Mouse (Mus musculus) neural tube, embryonic 15.5 days (tissue): ENCODE results near the gene Hbb-y. TPM values are rescaled to one million over a fixed set of nuclear protein-coding genes. Genes with fewer than 3 reads are reported as not detected.
"Not testable (repeated sequence)": the region's sequence is repeated elsewhere in the genome, so short reads cannot be mapped to it uniquely, and the experiment has no call there.

Experiments used
- ATAC-seq: fragments of 200-750 bp; cut with Nextera tagmentation; 2 replicates; pipeline ENCODE4 v1.8.0; 2017; ENCODE audit warnings: mild to moderate bottlenecking, moderate TSS enrichment, moderate library complexity; ENCODE audit not compliant: low FRiP score
- H3K27ac ChIP-seq: fragments of 300-500 bp; sonication (generic); replicated peaks from 2 replicates; pipeline ENCODE4 v1.5.1; 2015; ENCODE audit warnings: mild to moderate bottlenecking, inconsistent platforms
- H3K27me3 ChIP-seq: fragments of 300-500 bp; sonication (generic); replicated peaks from 2 replicates; pipeline ENCODE4 v1.6.1; 2015; ENCODE audit warnings: inconsistent platforms
- H3K36me3 ChIP-seq: fragments of 300-500 bp; sonication (generic); 2 replicates; pipeline ENCODE4 v1.6.1; 2015; ENCODE audit warnings: inconsistent platforms
- H3K4me1 ChIP-seq: fragments of 300-500 bp; sonication (generic); 2 replicates; pipeline ENCODE4 v1.6.1; 2015; ENCODE audit warnings: inconsistent platforms
- H3K4me2 ChIP-seq: fragments of 300-500 bp; sonication (generic); 2 replicates; pipeline ENCODE4 v1.6.1; 2015; ENCODE audit warnings: inconsistent platforms, mild to moderate bottlenecking, moderate library complexity
- H3K4me3 ChIP-seq: fragments of 300-500 bp; sonication (generic); replicated peaks from 2 replicates; pipeline ENCODE4 v1.5.1; 2015; ENCODE audit warnings: mild to moderate bottlenecking, inconsistent platforms
- H3K9ac ChIP-seq: fragments of 300-500 bp; sonication (generic); replicated peaks from 2 replicates; pipeline ENCODE4 v1.6.1; 2015; ENCODE audit warnings: mild to moderate bottlenecking, inconsistent platforms
- H3K9me3 ChIP-seq: fragments of 300-500 bp; sonication (generic); replicated peaks from 2 replicates; pipeline ENCODE4 v1.6.1; 2016; ENCODE audit warnings: inconsistent platforms
- WGBS: fragments of 180-500 bp; shearing (Covaris S2); methylation state at CpG from one replicate; pipeline ENCODE4 v1.1.7; 2015; ENCODE audit warnings: mixed read lengths; 5-methylcytosine and 5-hydroxymethylcytosine counted together
- polyA plus RNA-seq: library from polyadenylated mRNA; unstranded; fragments of >200 nt; fragmentation: Nextera tagmentation; extraction: Ambion mirVana; gene quantifications from 2 replicates; pipeline ENCODE4 v1.2.1, GENCODE M21; 2015

Hbb-y gene
- polyA plus RNA-seq, 1 experiment from 2014 or later: 250 TPM

GRCm38 (mm10) chr7:103812174-103812573, 40.8 kb downstream of the Hbb-y start:
- Histone ChIP-seq H3K9ac (no peak overlapping the region), H3K9me3 (no peaks in the 10 kb centered on the region), H3K4me3 (no peak overlapping the region), H3K36me3 (no peaks in the 10 kb centered on the region), H3K4me1 (no peaks in the 10 kb centered on the region), H3K27ac (no peak overlapping the region), H3K27me3 (no peaks in the 10 kb centered on the region), H3K4me2 (no peak overlapping the region)
- 84% methylated on average over 1 of the region's 1 CpGs for WGBS
- ATAC-seq: no peak

DNA sequence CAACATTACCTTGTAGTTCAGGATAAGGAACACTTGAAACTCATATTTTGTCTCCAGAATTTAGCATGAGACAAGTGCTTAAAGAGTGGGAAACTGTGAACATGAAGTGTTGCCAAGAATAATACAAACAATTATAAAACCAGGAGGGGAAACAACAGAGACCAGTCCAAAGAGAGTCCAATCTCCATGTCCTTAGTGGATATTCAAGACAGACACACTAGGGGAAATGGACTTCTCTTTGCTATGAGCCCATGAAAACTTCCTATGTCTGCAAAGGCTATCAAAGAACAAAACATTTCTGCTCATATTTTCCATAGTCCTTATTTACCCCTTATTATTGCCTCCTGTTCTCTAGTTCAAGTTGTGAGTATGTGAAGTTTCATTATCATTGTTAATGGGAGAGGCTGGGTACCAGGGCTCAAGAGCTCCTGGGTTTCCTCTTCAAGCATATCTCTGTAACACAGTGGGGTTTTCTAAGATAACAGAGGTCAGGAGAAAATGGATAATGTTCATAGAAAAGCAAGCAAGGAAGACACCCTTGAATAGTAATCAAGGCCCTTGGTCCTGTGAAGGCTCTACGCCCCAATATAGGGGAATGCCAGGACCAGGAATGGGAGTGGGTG, 41.7 kb downstream of the Hbb-y start:
- H3K4me2 ChIP-seq: no peak overlapping the region
- H3K4me1 ChIP-seq: no peaks in the 10 kb centered on the region
- WGBS: 89% methylated on average over 1 of the region's 1 CpGs
- no peaks in the 10 kb centered on the region for H3K27me3 ChIP-seq
- H3K36me3 ChIP-seq: no peaks in the 10 kb centered on the region
- ATAC-seq: no peak
- H3K9ac ChIP-seq: no peak overlapping the region
- H3K27ac ChIP-seq: no peak overlapping the region
- H3K9me3 ChIP-seq: no peaks in the 10 kb centered on the region
- no peak overlapping the region for H3K4me3 ChIP-seq

DNA sequence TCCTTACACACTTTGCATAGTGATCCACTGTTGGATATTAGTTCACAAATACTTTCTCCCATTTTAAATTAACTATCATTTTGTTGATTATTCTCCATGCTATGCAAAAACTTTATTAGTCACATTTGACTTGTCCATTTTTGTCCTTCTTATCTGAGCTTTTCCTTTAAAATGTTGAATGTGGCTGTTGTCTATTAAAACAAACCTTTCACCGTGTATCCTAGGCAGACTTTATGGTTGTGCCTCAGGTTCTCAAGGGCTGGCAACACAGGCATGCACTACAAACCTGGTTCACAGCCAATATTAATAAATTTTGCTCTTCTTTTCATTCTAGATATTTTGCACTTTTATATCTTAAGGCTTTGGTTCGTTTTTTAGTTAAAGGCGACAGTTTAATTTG, 42.3 kb downstream of the Hbb-y start:
- no peak overlapping the region for H3K4me3 ChIP-seq
- H3K9ac ChIP-seq: no peak overlapping the region
- H3K4me2 ChIP-seq: no peak overlapping the region
- H3K4me1 ChIP-seq: no peaks in the 10 kb centered on the region
- H3K36me3 ChIP-seq: no peaks in the 10 kb centered on the region
- 86% methylated on average over 3 of the region's 3 CpGs for WGBS
- ATAC-seq: no peak
- H3K9me3 ChIP-seq: no peaks in the 10 kb centered on the region
- H3K27ac ChIP-seq: no peak overlapping the region
- no peaks in the 10 kb centered on the region for H3K27me3 ChIP-seq

- H3K27ac ChIP-seq: no peak overlapping the region
- H3K9me3 ChIP-seq: no peaks in the 10 kb centered on the region
- no peak overlapping the region for H3K9ac ChIP-seq
- 81% methylated on average over 1 of the region's 1 CpGs for WGBS
- no peak overlapping the region for H3K4me2 ChIP-seq
- no peaks in the 10 kb centered on the region for H3K36me3 ChIP-seq
- no peak for ATAC-seq
- no peak overlapping the region for H3K4me3 ChIP-seq
- H3K4me1 ChIP-seq: no peaks in the 10 kb centered on the region
- no peaks in the 10 kb centered on the region for H3K27me3 ChIP-seq
Measured at GRCm38 (mm10) chr7:103810296-103810695, 42.7 kb downstream of the Hbb-y start.

DNA sequence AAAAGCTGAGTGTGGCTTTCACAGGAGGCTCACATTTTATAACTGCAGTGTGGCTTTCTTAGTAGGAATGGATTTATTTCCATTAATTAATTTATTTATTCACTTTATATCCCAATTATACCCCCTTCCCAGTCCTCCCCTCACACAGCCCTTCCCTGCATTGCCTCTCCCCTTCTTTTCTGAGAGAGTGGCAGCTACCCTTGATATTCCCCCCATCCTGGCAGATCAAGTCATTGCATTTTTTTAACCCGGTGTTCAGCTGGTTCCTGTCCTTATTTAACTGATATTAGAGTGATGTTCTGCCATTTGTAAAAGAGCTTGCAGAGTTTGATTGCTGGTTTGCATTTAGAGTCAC, 43.2 kb downstream of the Hbb-y start:
- Histone ChIP-seq H3K4me2 (no peak overlapping the region), H3K27ac (no peak overlapping the region), H3K9ac (no peak overlapping the region), H3K9me3 (no peaks in the 10 kb centered on the region), H3K4me3 (no peak overlapping the region), H3K4me1 (no peaks in the 10 kb centered on the region), H3K27me3 (no peaks in the 10 kb centered on the region), H3K36me3 (no peaks in the 10 kb centered on the region)
- no peak for ATAC-seq
- 76% methylated on average over 1 of the region's 1 CpGs for WGBS

DNA sequence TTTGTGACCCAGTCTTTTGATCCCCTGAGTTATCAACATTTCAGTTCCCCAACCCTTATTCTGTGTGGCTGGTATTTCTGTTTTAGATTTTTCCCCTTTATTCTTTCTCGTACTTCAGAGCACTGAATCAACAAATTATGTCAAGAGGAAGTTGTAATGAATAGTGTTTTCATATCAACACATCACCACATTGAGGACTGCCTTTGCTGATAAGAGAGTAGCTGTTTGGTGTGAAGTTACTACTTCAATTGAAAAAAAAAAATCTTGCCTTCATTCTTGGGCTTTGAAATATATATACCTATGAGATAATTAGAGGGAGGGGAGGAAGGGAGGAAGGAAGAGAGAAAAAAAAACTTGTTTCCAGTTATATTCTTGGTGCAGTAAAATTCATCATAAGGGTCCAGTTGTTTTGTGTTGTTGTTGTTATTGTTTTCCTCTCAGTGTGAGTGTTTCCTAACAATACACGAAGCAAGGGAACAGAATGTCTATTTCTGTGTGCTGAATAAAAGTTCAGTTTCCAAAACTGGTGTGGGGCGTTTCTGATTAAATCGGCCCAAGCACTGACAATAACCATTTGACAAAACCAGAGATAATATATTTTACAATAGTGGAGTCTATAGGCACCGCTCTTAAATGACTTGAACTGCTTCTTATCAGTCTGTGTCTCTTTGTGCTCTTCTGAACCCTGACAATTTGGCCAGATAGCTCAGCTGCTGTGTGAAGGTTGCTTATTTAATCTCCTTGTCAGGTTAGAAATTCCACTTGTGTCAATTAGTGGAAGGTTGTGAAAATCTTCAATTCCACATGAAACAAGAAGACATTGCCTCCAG, 43.8 kb downstream of the Hbb-y start:
- no peak for ATAC-seq
- Histone ChIP-seq H3K27me3 (no peaks in the 10 kb centered on the region), H3K4me3 (no peak overlapping the region), H3K9ac (no peak overlapping the region), H3K27ac (no peak overlapping the region), H3K36me3 (no peaks in the 10 kb centered on the region), H3K4me2 (no peak overlapping the region), H3K9me3 (no peaks in the 10 kb centered on the region), H3K4me1 (no peaks in the 10 kb centered on the region)
- 72% methylated on average over 5 of the region's 5 CpGs for WGBS

DNA sequence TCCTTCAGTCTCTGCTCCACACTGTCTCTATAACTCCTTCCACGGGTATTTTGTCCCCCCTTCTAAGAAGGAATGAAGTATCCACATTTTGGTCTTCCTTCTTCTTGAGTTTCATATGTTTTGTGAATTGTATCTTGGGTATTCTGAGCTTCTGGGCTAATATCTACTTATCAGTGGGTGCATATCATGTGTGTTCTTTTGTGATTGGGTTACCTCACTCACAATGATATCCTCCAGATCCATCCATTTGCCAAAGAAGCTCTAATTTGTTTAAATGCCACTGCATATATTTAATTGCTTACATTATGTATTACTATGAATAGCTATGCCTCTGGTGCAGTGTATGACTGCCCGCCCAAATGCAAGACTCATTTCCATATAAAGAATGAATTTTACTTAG, 44.9 kb downstream of the Hbb-y start:
- WGBS: 86% methylated on average over 2 of the region's 2 CpGs
- not testable (repeated sequence) for H3K36me3 ChIP-seq, H3K9ac ChIP-seq, H3K4me1 ChIP-seq, H3K4me3 ChIP-seq, H3K9me3 ChIP-seq, H3K4me2 ChIP-seq, H3K27me3 ChIP-seq, ATAC-seq, H3K27ac ChIP-seq

GRCm38 (mm10) chr7:103806856-103807255, 46.2 kb downstream of the Hbb-y start:
- WGBS: 75% methylated on average over 1 of the region's 1 CpGs
- no peaks in the 10 kb centered on the region for H3K9me3 ChIP-seq
- H3K4me2 ChIP-seq: no peak overlapping the region
- no peaks in the 10 kb centered on the region for H3K27me3 ChIP-seq
- H3K4me3 ChIP-seq: no peak overlapping the region
- H3K36me3 ChIP-seq: no peaks in the 10 kb centered on the region
- no peaks in the 10 kb centered on the region for H3K4me1 ChIP-seq
- H3K9ac ChIP-seq: no peak overlapping the region
- no peak for ATAC-seq
- no peak overlapping the region for H3K27ac ChIP-seq

Other genes with a start within 250 kb of the Hbb-y start
- not detected in 2 replicates for gene Olfr620, start 240.7 kb downstream of the Hbb-y start, polyA plus RNA-seq
- not detected in 2 replicates for gene Olfr622, start 210.5 kb downstream of the Hbb-y start, polyA plus RNA-seq
- gene Olfr623, start 189.5 kb downstream of the Hbb-y start, polyA plus RNA-seq: not detected in 2 replicates
- 0.03 TPM in 1 of 2 replicates, not detected in the other for gene Olfr624, start 182.0 kb downstream of the Hbb-y start, polyA plus RNA-seq
- gene Olfr625-ps1, start 170.5 kb downstream of the Hbb-y start, polyA plus RNA-seq: not detected in 2 replicates
- not detected in 2 replicates for gene Olfr243, start 138.5 kb downstream of the Hbb-y start, polyA plus RNA-seq
- not detected in 2 replicates for gene Olfr628, start 122.8 kb downstream of the Hbb-y start, polyA plus RNA-seq
- gene Olfr629, start 108.3 kb downstream of the Hbb-y start, polyA plus RNA-seq: not detected in 2 replicates
- gene Olfr630, start 95.9 kb downstream of the Hbb-y start, polyA plus RNA-seq: not detected in 2 replicates
- gene Olfr69, start 81.6 kb downstream of the Hbb-y start, polyA plus RNA-seq: not detected in 2 replicates
- gene Olfr68, start 73.5 kb downstream of the Hbb-y start, polyA plus RNA-seq: not detected in 2 replicates
- gene Olfr67, start 61.4 kb downstream of the Hbb-y start, polyA plus RNA-seq: not detected in 2 replicates
- 1,593 and 1,794 TPM in 2 replicates for gene Hbb-bt, start 39.2 kb downstream of the Hbb-y start, polyA plus RNA-seq
- 4,647 and 5,279 TPM in 2 replicates for gene Hbb-bs, start 25.1 kb downstream of the Hbb-y start, polyA plus RNA-seq
- gene Hbb-bh2, start 12.7 kb downstream of the Hbb-y start, polyA plus RNA-seq: not detected in 2 replicates
- 1.5 and 2.4 TPM in 2 replicates for gene Hbb-bh1, start 10.1 kb downstream of the Hbb-y start, polyA plus RNA-seq
- not detected in 2 replicates for gene Olfr66, start 33.0 kb upstream of the Hbb-y start, polyA plus RNA-seq
- not detected in 2 replicates for gene Olfr64, start 41.3 kb upstream of the Hbb-y start, polyA plus RNA-seq
- gene Olfr65, start 50.3 kb upstream of the Hbb-y start, polyA plus RNA-seq: not detected in 2 replicates
- not detected in 2 replicates for gene Olfr631, start 75.6 kb upstream of the Hbb-y start, polyA plus RNA-seq
- gene Olfr632, start 81.1 kb upstream of the Hbb-y start, polyA plus RNA-seq: not detected in 2 replicates
- gene Olfr633, start 91.2 kb upstream of the Hbb-y start, polyA plus RNA-seq: not detected in 2 replicates
- 0.03 TPM in 1 of 2 replicates, not detected in the other for gene Olfr635, start 117.9 kb upstream of the Hbb-y start, polyA plus RNA-seq
- not detected in 2 replicates for gene Olfr638, start 145.5 kb upstream of the Hbb-y start, polyA plus RNA-seq
- 0.03 TPM in 1 of 2 replicates, not detected in the other for gene Olfr639, start 164.1 kb upstream of the Hbb-y start, polyA plus RNA-seq
- gene Olfr640, start 172.4 kb upstream of the Hbb-y start, polyA plus RNA-seq: not detected in 2 replicates
- gene Olfr641, start 182.2 kb upstream of the Hbb-y start, polyA plus RNA-seq: not detected in 2 replicates
- not detected in 2 replicates for gene Olfr642, start 199.4 kb upstream of the Hbb-y start, polyA plus RNA-seq
- not detected in 2 replicates for gene 4930516K23Rik, start 208.2 kb upstream of the Hbb-y start, polyA plus RNA-seq
- not detected in 2 replicates for gene Olfr644, start 218.7 kb upstream of the Hbb-y start, polyA plus RNA-seq
- gene Olfr645, start 232.2 kb upstream of the Hbb-y start, polyA plus RNA-seq: not detected in 2 replicates